Mouse (Mus musculus) lung, postnatal 36 days (tissue): Measurements from ENCODE around the gene Kcna2.

Experiments
- DNase-seq: peaks from one replicate; pipeline ENCODE4 v3.0.0; 2022; ENCODE audit warnings: mixed read lengths

Kcna2 gene

GRCm38 (mm10) chr3:107153772-107154655 lies 53.1 kb downstream of the Kcna2 start:
- no peak for DNase-seq

- DNase-seq = no peak
These were observed 57.9 kb downstream of the Kcna2 start for GRCm38 (mm10) chr3:107158856-107159255.

- peak; percentile 5 for DNase-seq
These were observed 58.5 kb downstream of the Kcna2 start for GRCm38 (mm10) chr3:107159418-107159817.

- DNase-seq = peak; percentile 1
These were observed 58.9 kb downstream of the Kcna2 start for GRCm38 (mm10) chr3:107159859-107160324.

GRCm38 (mm10) chr3:107162741-107163140 lies 61.8 kb downstream of the Kcna2 start:
- no peak for DNase-seq
